Comparison of ENCODE assay signal across 9 mouse cellular contexts in genomic region chr6:124802400-124802799, GRCm38 (mm10). TPM values are rescaled to one million over a fixed set of nuclear protein-coding genes. Genes with fewer than 3 reads are reported as not detected.
DNase-seq lines count a peak whose midpoint lies in the region; ATAC-seq and TF ChIP-seq lines count a peak whose summit lies in the region.
"Not testable (repeated sequence)": the region's sequence is repeated elsewhere in the genome, so short reads cannot be mapped to it uniquely, and the experiment has no call there.
"Had no signal": no experiment of that assay in that cellular context is flagged by ENCODE, and none has a peak within 500 bp of the region (broad histone marks: within the 10 kb centered on the region; RNA-seq: fewer than 3 reads in every experiment).

No protein-coding gene starts in this region.

- DNase-seq in G1E (ENCODE audit: low spot score); heart, embryonic 10.5 days (ENCODE audit: low spot score): not testable (repeated sequence)
- peak; percentile 56 for DNase-seq in induced T-regulatory cell, adult 2 months (ENCODE audit: low read depth)
- DNase-seq in thymus, postnatal 0 days (ENCODE audit: low spot score): peak; percentile 42

- WGBS in embryonic facial prominence, embryonic 12.5 days: 3% methylated on average over 7 of the region's 9 CpGs
- WGBS in heart, embryonic 10.5 days: 9% methylated on average over 7 of the region's 9 CpGs
- WGBS in kidney, embryonic 16.5 days: 25% methylated on average over 4 of the region's 9 CpGs
- WGBS in liver, embryonic 12.5 days (ENCODE audit: insufficient replicate concordance): 9% methylated on average over 6 of the region's 9 CpGs

- H3K9me3 ChIP-seq in G1E (replicated peaks); embryonic facial prominence, embryonic 12.5 days; heart, embryonic 10.5 days; kidney, embryonic 16.5 days (ENCODE audit: low read length); liver, embryonic 12.5 days (replicated peaks): not testable (repeated sequence)

- peak overlapping the region; percentile 58; the same call in 1 of the 2 replicates for H3K4me3 ChIP-seq in G1E (ENCODE audit: low read depth, low read length)
- H3K4me3 ChIP-seq in embryonic facial prominence, embryonic 12.5 days: peak overlapping the region; percentile 4; the same call in 1 of the 2 replicates
- peak overlapping the region; percentile 45 for H3K4me3 ChIP-seq in heart, embryonic 10.5 days
- not testable (repeated sequence) for H3K4me3 ChIP-seq in kidney, embryonic 16.5 days (ENCODE audit: low read length)
- peak overlapping the region; percentile 34 for H3K4me3 ChIP-seq in liver, embryonic 12.5 days

- not testable (repeated sequence) for H3K27ac ChIP-seq in embryonic facial prominence, embryonic 12.5 days; kidney, embryonic 16.5 days (ENCODE audit: low read length)
- peak overlapping the region; percentile 62 for H3K27ac ChIP-seq in heart, embryonic 10.5 days
- H3K27ac ChIP-seq in liver, embryonic 12.5 days: peak overlapping the region; percentile 79

- H3K27me3 ChIP-seq in G1E (ENCODE audit: insufficient read depth, low read length); embryonic facial prominence, embryonic 12.5 days; heart, embryonic 10.5 days (ENCODE audit: insufficient read depth, poor library complexity, severe bottlenecking); kidney, embryonic 16.5 days (ENCODE audit: insufficient read depth, low read length); liver, embryonic 12.5 days (replicated peaks): not testable (repeated sequence)

- H3K36me3 ChIP-seq in G1E (replicated peaks); embryonic facial prominence, embryonic 12.5 days; heart, embryonic 10.5 days; kidney, embryonic 16.5 days (ENCODE audit: insufficient read depth, low read length); liver, embryonic 12.5 days: not testable (repeated sequence)

- ATAC-seq in G1E (ENCODE audit: extremely low read depth, insufficient number of reproducible peaks, low FRiP score, poor library complexity, severe bottlenecking): peak; percentile 32; the same call in 1 of the 2 replicates
- ATAC-seq in embryonic facial prominence, embryonic 12.5 days (ENCODE audit: insufficient number of reproducible peaks, insufficient read depth, low FRiP score, low TSS enrichment); kidney, embryonic 16.5 days (ENCODE audit: low FRiP score, low TSS enrichment): not testable (repeated sequence)
- ATAC-seq in liver, embryonic 12.5 days: peak; percentile 38
- peak; percentile 46 for ATAC-seq in megakaryocyte-erythroid progenitor cell, adult 5-6 weeks (replicated peaks; ENCODE audit: low FRiP score, low TSS enrichment, poor library complexity, severe bottlenecking)

- not testable (repeated sequence) for H3K9ac ChIP-seq in embryonic facial prominence, embryonic 12.5 days; kidney, embryonic 16.5 days (replicated peaks; ENCODE audit: low read length); liver, embryonic 12.5 days

- H3K4me1 ChIP-seq in G1E (ENCODE audit: insufficient read depth, low read depth, low read length): peaks cover 33% of the 10 kb centered on the region
- H3K4me1 ChIP-seq in embryonic facial prominence, embryonic 12.5 days; heart, embryonic 10.5 days; kidney, embryonic 16.5 days (ENCODE audit: insufficient read depth, low read length): not testable (repeated sequence)
- H3K4me1 ChIP-seq in liver, embryonic 12.5 days: peaks cover 44% of the 10 kb centered on the region

- not testable (repeated sequence) for TF ChIP-seq CTCF in G1E (IDR thresholded peaks at IDR 0.05; ENCODE audit: low read depth, low read length)

- H3K4me2 ChIP-seq in embryonic facial prominence, embryonic 12.5 days (replicated peaks): peak overlapping the region; percentile 39
- peak overlapping the region; percentile 26; the same call in 1 of the 2 replicates for H3K4me2 ChIP-seq in kidney, embryonic 16.5 days (replicated peaks; ENCODE audit: low read depth, low read length)
- H3K4me2 ChIP-seq in liver, embryonic 12.5 days: peak overlapping the region; percentile 59

RNA-seq across cellular contexts. Expression of gene Spsb2, which starts 6.1 kb away (rescaled TPM):
- 1.9 TPM in 2 replicates for total RNA-seq in G1E (2014; fragmentation: Nextera tagmentation)
- 6.9 and 9.4 TPM in 2 replicates for total RNA-seq in G1E (2017)
- polyA plus RNA-seq in G1E (2012): 10.1 and 10.9 TPM in 2 replicates
- polyA plus RNA-seq in embryonic facial prominence, embryonic 12.5 days (2016; fragmentation: Nextera tagmentation; extraction: Ambion mirVana): 7.8 and 10.5 TPM in 2 replicates
- polyA plus RNA-seq in heart, embryonic 10.5 days (2016; fragmentation: Nextera tagmentation; extraction: Ambion mirVana): 8.5 and 9.3 TPM in 2 replicates
- polyA plus RNA-seq in kidney, embryonic 16.5 days (2015; fragmentation: Nextera tagmentation; extraction: Ambion mirVana): 20.9 and 21.5 TPM in 2 replicates
- 9.9 and 10.8 TPM in 2 replicates for polyA plus RNA-seq in liver, embryonic 12.5 days (2016; fragmentation: Nextera tagmentation; extraction: Ambion mirVana)
- total RNA-seq in megakaryocyte-erythroid progenitor cell, adult 5-6 weeks (2014; fragmentation: Nextera tagmentation): 1.9 and 5.1 TPM in 2 replicates
- 4.1 and 5.5 TPM in 2 replicates for total RNA-seq in megakaryocyte-erythroid progenitor cell, adult 5-6 weeks (2017)
- 8.9 and 9.4 TPM in 2 replicates for polyA plus RNA-seq in thymus, postnatal 0 days (2015; fragmentation: Nextera tagmentation; extraction: Ambion mirVana)

RNA-seq across cellular contexts. Expression of gene Tpi1, which starts 11.7 kb away (rescaled TPM):
- total RNA-seq in G1E (2014; fragmentation: Nextera tagmentation): 601 and 619 TPM in 2 replicates
- total RNA-seq in G1E (2017): 903 and 1,035 TPM in 2 replicates
- polyA plus RNA-seq in G1E (2012): 520 and 701 TPM in 2 replicates
- polyA plus RNA-seq in embryonic facial prominence, embryonic 12.5 days (2016; fragmentation: Nextera tagmentation; extraction: Ambion mirVana): 615 and 621 TPM in 2 replicates
- polyA plus RNA-seq in heart, embryonic 10.5 days (2016; fragmentation: Nextera tagmentation; extraction: Ambion mirVana): 1,456 and 1,625 TPM in 2 replicates
- polyA plus RNA-seq in kidney, embryonic 16.5 days (2015; fragmentation: Nextera tagmentation; extraction: Ambion mirVana): 851 and 866 TPM in 2 replicates
- polyA plus RNA-seq in liver, embryonic 12.5 days (2016; fragmentation: Nextera tagmentation; extraction: Ambion mirVana): 630 and 674 TPM in 2 replicates
- 258 and 264 TPM in 2 replicates for total RNA-seq in megakaryocyte-erythroid progenitor cell, adult 5-6 weeks (2014; fragmentation: Nextera tagmentation)
- 179 and 201 TPM in 2 replicates for total RNA-seq in megakaryocyte-erythroid progenitor cell, adult 5-6 weeks (2017)
- 231 and 275 TPM in 2 replicates for polyA plus RNA-seq in thymus, postnatal 0 days (2015; fragmentation: Nextera tagmentation; extraction: Ambion mirVana)

RNA-seq across cellular contexts. Expression of gene Lrrc23, which starts 22.9 kb away (rescaled TPM):
- total RNA-seq in G1E (2014; fragmentation: Nextera tagmentation) (not detected in 2 replicates), G1E (2017) (0.11 TPM in 1 of 2 replicates, not detected in the other)
- not detected in 2 replicates for polyA plus RNA-seq in G1E (2012)
- polyA plus RNA-seq in embryonic facial prominence, embryonic 12.5 days (2016; fragmentation: Nextera tagmentation; extraction: Ambion mirVana): 0.59 and 1.0 TPM in 2 replicates
- 0.17 and 0.26 TPM in 2 replicates for polyA plus RNA-seq in heart, embryonic 10.5 days (2016; fragmentation: Nextera tagmentation; extraction: Ambion mirVana)
- polyA plus RNA-seq in kidney, embryonic 16.5 days (2015; fragmentation: Nextera tagmentation; extraction: Ambion mirVana): 1.0 and 1.2 TPM in 2 replicates
- polyA plus RNA-seq in liver, embryonic 12.5 days (2016; fragmentation: Nextera tagmentation; extraction: Ambion mirVana): not detected in 2 replicates
- 0.77 TPM in 1 of 2 replicates, not detected in the other for total RNA-seq in megakaryocyte-erythroid progenitor cell, adult 5-6 weeks (2014; fragmentation: Nextera tagmentation)
- 6.7 TPM in 1 of 2 replicates, not detected in the other for total RNA-seq in megakaryocyte-erythroid progenitor cell, adult 5-6 weeks (2017)
- 2.4 and 3.2 TPM in 2 replicates for polyA plus RNA-seq in thymus, postnatal 0 days (2015; fragmentation: Nextera tagmentation; extraction: Ambion mirVana)
- total RNA-seq: heart, adult 2 months had no signal

RNA-seq across cellular contexts. Expression of gene Usp5, which starts 26.9 kb away (rescaled TPM):
- 34.6 and 45.9 TPM in 2 replicates for total RNA-seq in G1E (2014; fragmentation: Nextera tagmentation)
- 67.0 and 76.8 TPM in 2 replicates for total RNA-seq in G1E (2017)
- 53.0 and 68.2 TPM in 2 replicates for polyA plus RNA-seq in G1E (2012)
- 191 and 197 TPM in 2 replicates for polyA plus RNA-seq in embryonic facial prominence, embryonic 12.5 days (2016; fragmentation: Nextera tagmentation; extraction: Ambion mirVana)
- 145 and 151 TPM in 2 replicates for polyA plus RNA-seq in heart, embryonic 10.5 days (2016; fragmentation: Nextera tagmentation; extraction: Ambion mirVana)
- polyA plus RNA-seq in kidney, embryonic 16.5 days (2015; fragmentation: Nextera tagmentation; extraction: Ambion mirVana): 174 TPM in 2 replicates
- polyA plus RNA-seq in liver, embryonic 12.5 days (2016; fragmentation: Nextera tagmentation; extraction: Ambion mirVana): 87.5 and 94.1 TPM in 2 replicates
- total RNA-seq in megakaryocyte-erythroid progenitor cell, adult 5-6 weeks (2014; fragmentation: Nextera tagmentation): 85.0 and 100 TPM in 2 replicates
- total RNA-seq in megakaryocyte-erythroid progenitor cell, adult 5-6 weeks (2017): 75.7 and 80.9 TPM in 2 replicates
- 93.0 and 93.4 TPM in 2 replicates for polyA plus RNA-seq in thymus, postnatal 0 days (2015; fragmentation: Nextera tagmentation; extraction: Ambion mirVana)

RNA-seq across cellular contexts. Expression of gene Cdca3, which starts 26.9 kb away (rescaled TPM):
- total RNA-seq in G1E (2014; fragmentation: Nextera tagmentation) (109 and 112 TPM in 2 replicates), G1E (2017) (137 and 150 TPM in 2 replicates)
- polyA plus RNA-seq in G1E (2012): 50.9 and 67.2 TPM in 2 replicates
- polyA plus RNA-seq in embryonic facial prominence, embryonic 12.5 days (2016; fragmentation: Nextera tagmentation; extraction: Ambion mirVana): 157 and 166 TPM in 2 replicates
- polyA plus RNA-seq in heart, embryonic 10.5 days (2016; fragmentation: Nextera tagmentation; extraction: Ambion mirVana): 150 and 179 TPM in 2 replicates
- polyA plus RNA-seq in kidney, embryonic 16.5 days (2015; fragmentation: Nextera tagmentation; extraction: Ambion mirVana): 187 and 193 TPM in 2 replicates
- polyA plus RNA-seq in liver, embryonic 12.5 days (2016; fragmentation: Nextera tagmentation; extraction: Ambion mirVana): 193 TPM in 2 replicates
- 100 and 181 TPM in 2 replicates for total RNA-seq in megakaryocyte-erythroid progenitor cell, adult 5-6 weeks (2014; fragmentation: Nextera tagmentation)
- total RNA-seq in megakaryocyte-erythroid progenitor cell, adult 5-6 weeks (2017): 90.3 and 111 TPM in 2 replicates
- 240 and 258 TPM in 2 replicates for polyA plus RNA-seq in thymus, postnatal 0 days (2015; fragmentation: Nextera tagmentation; extraction: Ambion mirVana)
